Mouse (Mus musculus): Measurements from ENCODE around the gene Camsap3. TPM values are rescaled to one million over a fixed set of nuclear protein-coding genes. Genes with fewer than 3 reads are reported as not detected.

Gene Camsap3
- 28.7 and 34.4 TPM in 2 replicates for polyA plus RNA-seq (2012; rRNA removed)

GRCm38 (mm10) chr8:3586993-3587390 lies at the start of gene Camsap3:
Camsap3 (plus strand) TSS chr8:3587293.
- peaks cover 7% of the 10 kb centered on the region for H3K4me1 ChIP-seq (ENCODE audit: control insufficient read depth, insufficient read depth, low read length)
- H3K4me3 ChIP-seq (ENCODE audit: control insufficient read depth, low read depth, low read length), result peak within 1 kb of the TSS; percentile 83
- no peaks in the 10 kb centered on the region for H3K27me3 ChIP-seq (ENCODE audit: control insufficient read depth, insufficient read depth, low read length)
- H3K27ac ChIP-seq (ENCODE audit: control insufficient read depth, insufficient read depth, low read depth, low read length), result peak within 1 kb of the TSS; percentile 33
- no peaks in the 10 kb centered on the region for H3K36me3 ChIP-seq (ENCODE audit: control insufficient read depth, insufficient read depth, low read length)
- TF ChIP-seq POLR2A (IDR thresholded peaks at IDR 0.05; ENCODE audit: control insufficient read depth, low read depth, low read length), result no peak
- TF ChIP-seq CTCF (IDR thresholded peaks at IDR 0.05; ENCODE audit: control insufficient read depth, insufficient read depth, insufficient replicate concordance, low read depth, low read length), result no peak

DNA sequence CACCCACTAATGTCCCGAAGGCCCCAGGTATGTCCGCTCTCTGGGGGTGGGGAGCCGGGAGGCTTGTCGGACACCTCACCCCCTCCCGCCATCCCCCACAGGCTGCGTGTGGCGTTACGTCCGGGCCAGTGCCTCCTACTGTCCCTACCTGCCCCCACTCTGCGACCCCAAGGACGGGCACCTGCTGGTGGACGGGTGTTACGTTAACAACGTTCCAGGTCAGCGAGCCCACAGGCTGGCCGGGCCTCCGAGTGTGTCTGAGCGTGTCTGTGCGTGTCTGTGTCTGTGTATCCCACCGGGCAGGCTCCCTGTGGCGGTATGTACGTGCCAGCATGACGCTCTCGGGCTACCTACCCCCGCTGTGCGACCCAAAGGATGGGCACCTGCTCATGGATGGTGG lies 49.4 kb upstream of the Camsap3 start:
- TF ChIP-seq CTCF (IDR thresholded peaks at IDR 0.05; ENCODE audit: control insufficient read depth, insufficient read depth, insufficient replicate concordance, low read depth, low read length) (no peak), POLR2A (IDR thresholded peaks at IDR 0.05; ENCODE audit: control insufficient read depth, low read depth, low read length) (no peak)
- H3K27me3 ChIP-seq (ENCODE audit: control insufficient read depth, insufficient read depth, low read length), result no peaks in the 10 kb centered on the region
- H3K27ac ChIP-seq (ENCODE audit: control insufficient read depth, insufficient read depth, low read depth, low read length), result no peak overlapping the region
- peaks cover 2% of the 10 kb centered on the region for H3K4me1 ChIP-seq (ENCODE audit: control insufficient read depth, insufficient read depth, low read length)
- H3K4me3 ChIP-seq (ENCODE audit: control insufficient read depth, low read depth, low read length), result no peak overlapping the region
- H3K36me3 ChIP-seq (ENCODE audit: control insufficient read depth, insufficient read depth, low read length), result no peaks in the 10 kb centered on the region

DNA sequence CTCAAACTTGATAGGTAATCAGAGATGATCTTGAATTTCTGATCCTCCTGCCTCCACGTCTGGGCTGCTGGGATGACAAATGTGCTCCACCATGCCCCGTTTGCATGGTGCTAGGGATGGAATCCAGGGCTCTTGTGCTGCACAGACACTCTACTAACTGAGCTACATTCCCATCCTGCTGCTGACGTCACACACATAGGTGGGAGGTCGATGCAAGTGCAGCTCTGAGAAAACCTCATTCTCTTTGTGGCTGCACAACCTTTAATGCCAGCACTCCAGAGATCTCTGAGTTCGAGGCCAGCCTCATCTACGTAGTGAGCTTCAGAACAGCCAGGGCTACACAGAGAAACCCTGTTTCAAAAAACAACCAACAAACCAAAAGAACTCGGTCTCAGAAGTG lies 47.9 kb upstream of the Camsap3 start:
- Histone ChIP-seq H3K4me3 (ENCODE audit: control insufficient read depth, low read depth, low read length) (no peak overlapping the region), H3K4me1 (ENCODE audit: control insufficient read depth, insufficient read depth, low read length) (peaks cover 2% of the 10 kb centered on the region), H3K36me3 (ENCODE audit: control insufficient read depth, insufficient read depth, low read length) (no peaks in the 10 kb centered on the region), H3K27ac (ENCODE audit: control insufficient read depth, insufficient read depth, low read depth, low read length) (no peak overlapping the region), H3K27me3 (ENCODE audit: control insufficient read depth, insufficient read depth, low read length) (no peaks in the 10 kb centered on the region)
- TF ChIP-seq CTCF (IDR thresholded peaks at IDR 0.05; ENCODE audit: control insufficient read depth, insufficient read depth, insufficient replicate concordance, low read depth, low read length) (no peak), POLR2A (IDR thresholded peaks at IDR 0.05; ENCODE audit: control insufficient read depth, low read depth, low read length) (no peak)

- Histone ChIP-seq H3K36me3 (ENCODE audit: control insufficient read depth, insufficient read depth, low read length) (no peaks in the 10 kb centered on the region), H3K4me1 (ENCODE audit: control insufficient read depth, insufficient read depth, low read length) (peaks cover 2% of the 10 kb centered on the region), H3K4me3 (ENCODE audit: control insufficient read depth, low read depth, low read length) (no peak overlapping the region), H3K27ac (ENCODE audit: control insufficient read depth, insufficient read depth, low read depth, low read length) (no peak overlapping the region), H3K27me3 (ENCODE audit: control insufficient read depth, insufficient read depth, low read length) (no peaks in the 10 kb centered on the region)
- TF ChIP-seq POLR2A (IDR thresholded peaks at IDR 0.05; ENCODE audit: control insufficient read depth, low read depth, low read length), result no peak
- TF ChIP-seq CTCF (IDR thresholded peaks at IDR 0.05; ENCODE audit: control insufficient read depth, insufficient read depth, insufficient replicate concordance, low read depth, low read length), result no peak
Observed at GRCm38 (mm10) chr8:3540076-3540475, 47.0 kb upstream of the Camsap3 start.

GRCm38 (mm10) chr8:3546511-3546910 lies 40.6 kb upstream of the Camsap3 start:
- no peak for TF ChIP-seq POLR2A (IDR thresholded peaks at IDR 0.05; ENCODE audit: control insufficient read depth, low read depth, low read length)
- no peak for TF ChIP-seq CTCF (IDR thresholded peaks at IDR 0.05; ENCODE audit: control insufficient read depth, insufficient read depth, insufficient replicate concordance, low read depth, low read length)
- Histone ChIP-seq H3K27ac (ENCODE audit: control insufficient read depth, insufficient read depth, low read depth, low read length) (no peak overlapping the region), H3K4me1 (ENCODE audit: control insufficient read depth, insufficient read depth, low read length) (no peaks in the 10 kb centered on the region), H3K36me3 (ENCODE audit: control insufficient read depth, insufficient read depth, low read length) (no peaks in the 10 kb centered on the region), H3K4me3 (ENCODE audit: control insufficient read depth, low read depth, low read length) (no peak overlapping the region), H3K27me3 (ENCODE audit: control insufficient read depth, insufficient read depth, low read length) (no peaks in the 10 kb centered on the region)

DNA sequence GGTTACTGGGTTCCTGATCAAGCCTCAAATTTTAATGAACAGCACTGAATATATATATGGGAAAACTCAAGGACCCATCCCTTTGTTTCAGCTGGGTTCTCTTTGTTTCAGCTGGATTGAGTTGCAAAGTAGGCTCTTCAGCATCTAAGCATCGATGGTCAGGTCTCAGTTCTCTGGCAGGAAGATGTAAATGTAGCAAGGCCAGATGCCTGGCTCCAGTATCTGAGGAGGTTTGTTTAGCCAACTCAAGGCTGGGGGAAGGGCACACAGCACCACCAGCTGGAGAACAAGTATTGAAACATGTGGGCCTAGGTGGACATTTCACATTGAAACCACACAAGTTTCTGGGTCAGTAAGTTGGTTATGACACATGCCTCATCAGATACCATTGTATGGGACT lies 34.9 kb upstream of the Camsap3 start:
- no peak overlapping the region for H3K27ac ChIP-seq (ENCODE audit: control insufficient read depth, insufficient read depth, low read depth, low read length)
- no peaks in the 10 kb centered on the region for H3K4me1 ChIP-seq (ENCODE audit: control insufficient read depth, insufficient read depth, low read length)
- TF ChIP-seq CTCF (IDR thresholded peaks at IDR 0.05; ENCODE audit: control insufficient read depth, insufficient read depth, insufficient replicate concordance, low read depth, low read length) (no peak), POLR2A (IDR thresholded peaks at IDR 0.05; ENCODE audit: control insufficient read depth, low read depth, low read length) (no peak)

GRCm38 (mm10) chr8:3556114-3556513 lies 31.0 kb upstream of the Camsap3 start:
- no peak for TF ChIP-seq POLR2A (IDR thresholded peaks at IDR 0.05; ENCODE audit: control insufficient read depth, low read depth, low read length)
- TF ChIP-seq CTCF (IDR thresholded peaks at IDR 0.05; ENCODE audit: control insufficient read depth, insufficient read depth, insufficient replicate concordance, low read depth, low read length), result no peak
- Histone ChIP-seq H3K27ac (ENCODE audit: control insufficient read depth, insufficient read depth, low read depth, low read length) (no peak overlapping the region), H3K36me3 (ENCODE audit: control insufficient read depth, insufficient read depth, low read length) (no peaks in the 10 kb centered on the region), H3K4me3 (ENCODE audit: control insufficient read depth, low read depth, low read length) (no peak overlapping the region), H3K4me1 (ENCODE audit: control insufficient read depth, insufficient read depth, low read length) (no peaks in the 10 kb centered on the region), H3K27me3 (ENCODE audit: control insufficient read depth, insufficient read depth, low read length) (no peaks in the 10 kb centered on the region)

More for the DNA sequence above, 34.9 kb upstream of the Camsap3 start:
- no peaks in the 10 kb centered on the region for H3K27me3 ChIP-seq (ENCODE audit: control insufficient read depth, insufficient read depth, low read length)
- H3K4me3 ChIP-seq (ENCODE audit: control insufficient read depth, low read depth, low read length), result no peak overlapping the region
- no peaks in the 10 kb centered on the region for H3K36me3 ChIP-seq (ENCODE audit: control insufficient read depth, insufficient read depth, low read length)
